Mouse (Mus musculus) C2C12 (cell line): ENCODE data around the gene Galnt7. TPM values are rescaled to one million over a fixed set of nuclear protein-coding genes. Genes with fewer than 3 reads are reported as not detected.

Experiments
- H3K27me3 ChIP-seq: one replicate; pipeline ENCODE4 v1.6.1; 2011; ENCODE audit not compliant: control insufficient read depth, insufficient read depth, insufficient read length
- H3K36me3 ChIP-seq: one replicate; pipeline ENCODE4 v1.6.1; 2011; ENCODE audit not compliant: control insufficient read depth, insufficient read depth
- H3K4me3 ChIP-seq: one replicate; pipeline ENCODE4 v1.5.1; 2011; ENCODE audit warnings: mild to moderate bottlenecking, control low read depth; ENCODE audit not compliant: poor library complexity, insufficient read depth, severe bottlenecking
- H3K79me2 ChIP-seq: one replicate; pipeline ENCODE4 v1.6.1; 2011; ENCODE audit not compliant: control insufficient read depth, insufficient read depth
- H3K79me3 ChIP-seq: one replicate; pipeline ENCODE4 v1.6.1; 2011; ENCODE audit warnings: low read depth, control low read depth
- H3ac ChIP-seq: one replicate; pipeline ENCODE3; 2011; ENCODE audit warnings: low read depth; ENCODE audit not compliant: control insufficient read depth, insufficient read length
- CEBPB ChIP-seq: IDR thresholded peaks from one replicate; pipeline ENCODE4 v1.6.1; 2011; ENCODE audit warnings: low read depth, mild to moderate bottlenecking, control low read depth, moderate library complexity
- CTCF ChIP-seq: IDR thresholded peaks from one replicate; pipeline ENCODE4 v1.5.1; 2011; ENCODE audit not compliant: control insufficient read depth, insufficient read depth, insufficient read length
- FOSL1 ChIP-seq: IDR thresholded peaks from one replicate; pipeline ENCODE4 v1.8.0; 2011; ENCODE audit warnings: mild to moderate bottlenecking, low read length; ENCODE audit not compliant: poor library complexity, insufficient read depth, severe bottlenecking
- MAX ChIP-seq: IDR thresholded peaks from one replicate; pipeline ENCODE4 v1.6.1; 2011; ENCODE audit warnings: mild to moderate bottlenecking, control low read depth
- MYOD1 ChIP-seq: IDR thresholded peaks from one replicate; pipeline ENCODE4 v1.6.1; 2011; ENCODE audit warnings: low read depth; ENCODE audit not compliant: control insufficient read depth, insufficient read length
- MYOG ChIP-seq: IDR thresholded peaks from one replicate; pipeline ENCODE4 v1.6.1; 2011; ENCODE audit not compliant: control insufficient read depth, insufficient read length; ENCODE audit errors: extremely low read depth
- USF1 ChIP-seq: IDR thresholded peaks from one replicate; pipeline ENCODE4 v1.6.1; 2011; ENCODE audit warnings: low read depth, mild to moderate bottlenecking, control low read depth, moderate library complexity
- polyA plus RNA-seq: library from polyadenylated mRNA; unstranded; fragments of >200 nt; fragmentation: generic; extraction: Trizol; gene quantifications from one replicate; pipeline ENCODE4 v1.2.1, GENCODE M21; 2012; ENCODE audit warnings: missing spikeins

Galnt7 gene
- polyA plus RNA-seq, 1 experiment, result 5.9 TPM

- no peaks in the 10 kb centered on the region for H3K27me3 ChIP-seq
- H3K79me2 ChIP-seq, result peaks cover 8% of the 10 kb centered on the region
- H3K79me3 ChIP-seq, result peaks cover 3% of the 10 kb centered on the region
- H3ac ChIP-seq, result no peak overlapping the region
- no peaks in the 10 kb centered on the region for H3K36me3 ChIP-seq
- no peak overlapping the region for H3K4me3 ChIP-seq
- no peak for TF ChIP-seq FOSL1
- no peak for TF ChIP-seq MYOG
- no peak for TF ChIP-seq USF1
- TF ChIP-seq CEBPB, result no peak
- no peak for TF ChIP-seq CTCF
- TF ChIP-seq MAX, result no peak
- TF ChIP-seq MYOD1, result no peak
Measured at GRCm38 (mm10) chr8:57602511-57602910, 50.3 kb downstream of the Galnt7 start.

GRCm38 (mm10) chr8:57601987-57602418 is 50.8 kb downstream of the Galnt7 start:
- H3K79me2 ChIP-seq, result peaks cover 8% of the 10 kb centered on the region
- no peaks in the 10 kb centered on the region for H3K36me3 ChIP-seq
- no peaks in the 10 kb centered on the region for H3K27me3 ChIP-seq
- H3K79me3 ChIP-seq, result peaks cover 3% of the 10 kb centered on the region
- no peak overlapping the region for H3ac ChIP-seq
- TF ChIP-seq CEBPB (no peak), FOSL1 (no peak), MAX (no peak), MYOD1 (no peak), CTCF (no peak), MYOG (no peak), USF1 (no peak)
- H3K4me3 ChIP-seq, result no peak overlapping the region

- Histone ChIP-seq H3K79me3 (peaks cover 5% of the 10 kb centered on the region), H3ac (no peak overlapping the region), H3K36me3 (no peaks in the 10 kb centered on the region), H3K79me2 (no peaks in the 10 kb centered on the region), H3K4me3 (no peak overlapping the region), H3K27me3 (no peaks in the 10 kb centered on the region)
- TF ChIP-seq FOSL1 (no peak), MYOG (no peak), MAX (no peak), CEBPB (no peak), MYOD1 (no peak), CTCF (no peak), USF1 (no peak)
Measured at GRCm38 (mm10) chr8:57599813-57600555, 52.8 kb downstream of the Galnt7 start.

GRCm38 (mm10) chr8:57595853-57596252 is 57.0 kb downstream of the Galnt7 start:
- Histone ChIP-seq H3K79me3 (peaks cover 6% of the 10 kb centered on the region), H3ac (no peak overlapping the region), H3K36me3 (no peaks in the 10 kb centered on the region), H3K79me2 (peaks cover 14% of the 10 kb centered on the region), H3K4me3 (no peak overlapping the region), H3K27me3 (no peaks in the 10 kb centered on the region)
- TF ChIP-seq MYOG, result no peak
- TF ChIP-seq CEBPB, result no peak
- no peak for TF ChIP-seq MAX
- TF ChIP-seq MYOD1, result no peak
- no peak for TF ChIP-seq USF1
- TF ChIP-seq FOSL1, result no peak
- no peak for TF ChIP-seq CTCF

- Histone ChIP-seq H3K79me3 (peaks cover 6% of the 10 kb centered on the region), H3K79me2 (peaks cover 19% of the 10 kb centered on the region), H3K27me3 (no peaks in the 10 kb centered on the region), H3ac (no peak overlapping the region), H3K4me3 (no peak overlapping the region), H3K36me3 (no peaks in the 10 kb centered on the region)
- TF ChIP-seq FOSL1 (no peak), CEBPB (no peak), MYOG (no peak), USF1 (no peak), CTCF (no peak), MYOD1 (no peak), MAX (no peak)
Measured at GRCm38 (mm10) chr8:57594175-57594885, 58.5 kb downstream of the Galnt7 start.
